Mouse (Mus musculus): ENCODE measurements at regions not wholly inside any gene's neighbourhood (a gene's known extent, or its start where the extent isn't known, plus 50 kb on each side); places are given as distances from the start of the nearest gene placed in this dataset.

DNA sequence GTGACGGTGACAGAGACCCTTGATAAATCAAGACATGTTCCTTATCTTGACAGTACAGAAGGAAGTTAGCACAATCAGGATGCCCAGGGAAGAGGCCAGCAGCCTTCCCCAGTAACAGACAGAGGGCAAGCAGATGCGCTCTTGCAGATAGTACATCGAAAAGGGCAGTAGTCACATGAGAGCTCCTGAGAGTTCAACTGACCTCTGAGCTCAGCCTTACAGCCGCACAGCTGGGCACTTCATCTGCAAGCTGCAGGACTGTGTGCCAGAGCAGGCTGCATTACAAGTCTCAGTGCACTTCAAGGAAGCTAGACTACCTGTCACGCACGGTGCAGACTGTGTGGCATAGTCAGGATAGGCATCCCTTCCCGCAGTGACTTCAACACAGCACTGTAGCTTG lies 67.2 kb upstream of the Hbs1l start:
- Histone ChIP-seq H3K4me1 (ENCODE audit: control insufficient read depth, insufficient read depth, low read length) (no peaks in the 10 kb centered on the region), H3K36me3 (ENCODE audit: control insufficient read depth, insufficient read depth, low read length) (no peaks in the 10 kb centered on the region), H3K4me2 (replicated peaks; ENCODE audit: low read depth, low read length) (no peak overlapping the region), H3K9me3 (ENCODE audit: control insufficient read depth, low read depth, low read length) (no peaks in the 10 kb centered on the region; the same call in 1 of the 2 replicates), H3K27ac (ENCODE audit: low read length) (no peak overlapping the region), H3K9ac (replicated peaks; ENCODE audit: low read depth, low read length) (no peak overlapping the region), H3K4me3 (ENCODE audit: low read depth, low read length) (no peak overlapping the region), H3K27me3 (ENCODE audit: control insufficient read depth, insufficient read depth, low read length) (no peaks in the 10 kb centered on the region)
- ATAC-seq (ENCODE audit: insufficient number of reproducible peaks, insufficient read depth, low FRiP score, low read depth) = peak; percentile 37; the same call in 1 of the 2 replicates
- 73% methylated on average over 7 of the region's 7 CpGs for WGBS

DNA sequence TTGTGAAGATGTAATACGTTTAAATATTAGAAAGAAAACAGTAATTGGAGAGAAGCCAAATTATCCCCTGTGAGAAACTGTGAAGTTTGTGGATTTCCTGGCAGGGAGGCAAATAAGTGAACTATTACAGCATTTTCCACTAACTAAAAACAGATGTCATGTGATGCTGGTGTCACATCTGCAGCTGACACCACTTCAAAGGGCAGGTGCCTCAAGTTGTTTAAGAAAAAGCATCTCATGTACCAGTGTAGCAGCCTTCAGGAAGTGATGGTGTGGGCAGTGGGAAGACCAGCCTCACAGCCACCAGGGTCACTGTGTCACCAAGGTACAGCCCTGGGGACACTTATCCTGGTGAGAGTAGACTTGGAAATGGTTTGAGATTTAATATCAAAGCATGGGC lies 60.6 kb upstream of the Hbs1l start:
- Histone ChIP-seq H3K36me3 (ENCODE audit: control insufficient read depth, insufficient read depth, low read length) (no peaks in the 10 kb centered on the region), H3K27ac (ENCODE audit: low read length) (no peak overlapping the region), H3K27me3 (ENCODE audit: control insufficient read depth, insufficient read depth, low read length) (no peaks in the 10 kb centered on the region), H3K4me2 (replicated peaks; ENCODE audit: low read depth, low read length) (no peak overlapping the region), H3K9ac (replicated peaks; ENCODE audit: low read depth, low read length) (no peak overlapping the region), H3K9me3 (ENCODE audit: control insufficient read depth, low read depth, low read length) (no peaks in the 10 kb centered on the region), H3K4me1 (ENCODE audit: control insufficient read depth, insufficient read depth, low read length) (no peaks in the 10 kb centered on the region), H3K4me3 (ENCODE audit: low read depth, low read length) (no peak overlapping the region)
- no peak for ATAC-seq (ENCODE audit: insufficient number of reproducible peaks, insufficient read depth, low FRiP score, low read depth)
- 55% methylated on average over 1 of the region's 1 CpGs for WGBS

DNA sequence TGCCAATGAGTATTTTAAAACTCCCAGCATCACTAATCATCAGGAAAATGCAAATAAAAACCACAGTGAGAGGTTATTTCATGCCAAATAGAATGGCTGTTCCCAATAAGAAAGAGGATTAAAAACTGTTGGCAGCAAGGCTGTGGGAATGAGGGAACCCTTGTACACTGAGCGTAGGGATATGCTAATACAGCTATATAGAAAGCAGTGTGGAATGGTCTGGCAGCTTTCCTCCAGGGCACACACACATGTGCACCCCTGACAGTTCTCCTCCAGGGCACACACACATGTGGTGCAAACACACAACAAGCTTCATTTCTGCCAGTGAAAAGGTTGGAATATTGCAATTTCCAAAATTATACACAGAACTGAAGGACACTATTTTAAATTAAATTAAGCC lies 58.8 kb upstream of the Hbs1l start:
- Histone ChIP-seq H3K9ac (replicated peaks; ENCODE audit: low read depth, low read length) (no peak overlapping the region), H3K4me1 (ENCODE audit: control insufficient read depth, insufficient read depth, low read length) (no peaks in the 10 kb centered on the region), H3K27me3 (ENCODE audit: control insufficient read depth, insufficient read depth, low read length) (no peaks in the 10 kb centered on the region), H3K4me2 (replicated peaks; ENCODE audit: low read depth, low read length) (no peak overlapping the region), H3K27ac (ENCODE audit: low read length) (no peak overlapping the region), H3K9me3 (ENCODE audit: control insufficient read depth, low read depth, low read length) (no peaks in the 10 kb centered on the region), H3K36me3 (ENCODE audit: control insufficient read depth, insufficient read depth, low read length) (no peaks in the 10 kb centered on the region), H3K4me3 (ENCODE audit: low read depth, low read length) (no peak overlapping the region)
- 86% methylated on average over 1 of the region's 1 CpGs for WGBS
- no peak for ATAC-seq (ENCODE audit: insufficient number of reproducible peaks, insufficient read depth, low FRiP score, low read depth)

DNA sequence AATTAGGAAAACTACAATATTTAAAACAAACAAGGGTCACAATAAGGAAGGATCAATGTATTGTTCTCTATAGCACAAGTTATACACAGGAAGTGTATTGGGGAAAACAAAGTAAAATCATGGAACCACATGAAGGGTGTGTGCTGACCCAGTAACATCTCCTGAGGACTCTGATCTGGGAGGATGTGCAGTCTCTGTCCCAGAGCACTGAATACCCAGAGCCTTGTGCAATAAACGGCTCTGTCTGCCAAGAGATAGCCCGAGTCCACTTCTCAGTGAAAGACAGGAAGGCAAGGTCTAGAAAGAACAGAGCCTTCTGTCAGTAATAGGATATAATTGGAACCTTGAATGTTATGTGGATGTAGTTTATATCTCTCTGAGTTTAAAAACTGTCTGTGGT lies 56.3 kb upstream of the Hbs1l start:
- no peak overlapping the region for H3K9ac ChIP-seq (replicated peaks; ENCODE audit: low read depth, low read length)
- H3K9me3 ChIP-seq (ENCODE audit: control insufficient read depth, low read depth, low read length) = no peaks in the 10 kb centered on the region
- H3K27me3 ChIP-seq (ENCODE audit: control insufficient read depth, insufficient read depth, low read length) = no peaks in the 10 kb centered on the region
- no peaks in the 10 kb centered on the region for H3K36me3 ChIP-seq (ENCODE audit: control insufficient read depth, insufficient read depth, low read length)
- no peak overlapping the region for H3K27ac ChIP-seq (ENCODE audit: low read length)
- no peak overlapping the region for H3K4me3 ChIP-seq (ENCODE audit: low read depth, low read length)
- no peak for ATAC-seq (ENCODE audit: insufficient number of reproducible peaks, insufficient read depth, low FRiP score, low read depth)
- 39% methylated on average over 2 of the region's 2 CpGs for WGBS
- no peak overlapping the region for H3K4me2 ChIP-seq (replicated peaks; ENCODE audit: low read depth, low read length)
- no peaks in the 10 kb centered on the region for H3K4me1 ChIP-seq (ENCODE audit: control insufficient read depth, insufficient read depth, low read length)

- H3K4me3 ChIP-seq (ENCODE audit: low read depth, low read length) = no peak overlapping the region
- no peaks in the 10 kb centered on the region for H3K9me3 ChIP-seq (ENCODE audit: control insufficient read depth, low read depth, low read length)
- 90% methylated on average over 6 of the region's 6 CpGs for WGBS
- no peaks in the 10 kb centered on the region for H3K4me1 ChIP-seq (ENCODE audit: control insufficient read depth, insufficient read depth, low read length)
- no peaks in the 10 kb centered on the region for H3K36me3 ChIP-seq (ENCODE audit: control insufficient read depth, insufficient read depth, low read length)
- H3K27ac ChIP-seq (ENCODE audit: low read length) = no peak overlapping the region
- no peak overlapping the region for H3K4me2 ChIP-seq (replicated peaks; ENCODE audit: low read depth, low read length)
- ATAC-seq (ENCODE audit: insufficient number of reproducible peaks, insufficient read depth, low FRiP score, low read depth) = no peak
- no peak overlapping the region for H3K9ac ChIP-seq (replicated peaks; ENCODE audit: low read depth, low read length)
- no peaks in the 10 kb centered on the region for H3K27me3 ChIP-seq (ENCODE audit: control insufficient read depth, insufficient read depth, low read length)
Measured at GRCm38 (mm10) chr10:21241557-21242222, 54.1 kb upstream of the Hbs1l start.

GRCm38 (mm10) chr10:21242471-21243231 lies 53.1 kb upstream of the Hbs1l start:
- no peaks in the 10 kb centered on the region for H3K36me3 ChIP-seq (ENCODE audit: control insufficient read depth, insufficient read depth, low read length)
- 85% methylated on average over 16 of the region's 16 CpGs for WGBS
- H3K27me3 ChIP-seq (ENCODE audit: control insufficient read depth, insufficient read depth, low read length) = no peaks in the 10 kb centered on the region
- no peaks in the 10 kb centered on the region for H3K9me3 ChIP-seq (ENCODE audit: control insufficient read depth, low read depth, low read length)
- H3K4me2 ChIP-seq (replicated peaks; ENCODE audit: low read depth, low read length) = no peak overlapping the region
- no peak overlapping the region for H3K9ac ChIP-seq (replicated peaks; ENCODE audit: low read depth, low read length)
- ATAC-seq (ENCODE audit: insufficient number of reproducible peaks, insufficient read depth, low FRiP score, low read depth) = no peak
- H3K4me3 ChIP-seq (ENCODE audit: low read depth, low read length) = no peak overlapping the region
- no peak overlapping the region for H3K27ac ChIP-seq (ENCODE audit: low read length)
- H3K4me1 ChIP-seq (ENCODE audit: control insufficient read depth, insufficient read depth, low read length) = no peaks in the 10 kb centered on the region

DNA sequence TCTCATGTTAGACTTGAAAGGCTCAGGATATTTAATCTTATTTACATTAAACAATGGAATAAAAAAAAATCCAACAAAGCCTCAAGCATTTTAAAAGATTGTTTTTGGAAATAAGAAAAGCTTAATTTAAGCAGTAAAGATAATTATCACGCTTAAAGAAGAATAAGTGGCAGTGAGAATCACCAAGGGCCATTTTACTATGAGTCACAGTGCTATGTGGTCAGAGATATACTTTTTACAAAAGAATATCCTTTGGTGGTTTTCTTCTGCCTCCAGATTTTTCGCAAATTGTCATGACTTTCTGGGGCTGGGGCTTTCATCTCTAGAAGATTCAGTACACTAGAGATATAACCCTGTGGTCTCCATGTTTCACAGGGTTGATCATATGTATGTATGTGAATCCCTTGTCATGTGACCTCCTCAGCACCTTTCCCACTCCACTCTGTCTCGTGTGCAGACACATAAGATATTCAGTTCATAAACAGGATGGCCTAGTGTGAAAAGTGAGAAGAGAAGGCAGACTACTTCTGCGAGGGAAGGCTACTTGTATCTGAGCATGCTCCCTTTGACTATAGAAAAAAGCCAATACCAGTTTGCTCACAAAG lies 50.8 kb upstream of the Hbs1l start:
- Histone ChIP-seq H3K4me3 (ENCODE audit: low read depth, low read length) (no peak overlapping the region), H3K36me3 (ENCODE audit: control insufficient read depth, insufficient read depth, low read length) (no peaks in the 10 kb centered on the region), H3K4me2 (replicated peaks; ENCODE audit: low read depth, low read length) (no peak overlapping the region), H3K27me3 (ENCODE audit: control insufficient read depth, insufficient read depth, low read length) (no peaks in the 10 kb centered on the region), H3K9me3 (ENCODE audit: control insufficient read depth, low read depth, low read length) (no peaks in the 10 kb centered on the region), H3K27ac (ENCODE audit: low read length) (no peak overlapping the region), H3K9ac (replicated peaks; ENCODE audit: low read depth, low read length) (no peak overlapping the region), H3K4me1 (ENCODE audit: control insufficient read depth, insufficient read depth, low read length) (no peaks in the 10 kb centered on the region)
- 78% methylated on average over 4 of the region's 4 CpGs for WGBS
- no peak for ATAC-seq (ENCODE audit: insufficient number of reproducible peaks, insufficient read depth, low FRiP score, low read depth)

DNA sequence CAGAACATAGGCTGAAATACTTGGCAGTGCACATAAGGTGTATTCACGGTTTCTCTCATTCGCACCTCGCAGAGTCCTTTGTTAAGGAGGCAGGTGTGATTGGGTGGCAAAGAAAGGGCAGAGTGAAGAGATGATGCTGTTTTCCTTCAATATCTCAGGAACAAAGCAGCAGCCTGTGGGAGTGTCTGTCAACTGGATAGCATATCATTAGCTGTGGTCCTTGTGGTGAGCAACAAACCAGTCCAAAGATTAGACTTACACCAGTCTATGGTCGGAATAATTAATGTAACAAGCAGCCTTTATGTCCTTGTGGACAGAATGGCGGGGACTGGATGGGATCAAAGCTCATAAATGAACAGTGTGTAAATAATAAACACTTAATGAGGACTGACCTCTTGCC lies 50.2 kb upstream of the Hbs1l start:
- Histone ChIP-seq H3K4me3 (ENCODE audit: low read depth, low read length) (no peak overlapping the region), H3K36me3 (ENCODE audit: control insufficient read depth, insufficient read depth, low read length) (no peaks in the 10 kb centered on the region), H3K27me3 (ENCODE audit: control insufficient read depth, insufficient read depth, low read length) (no peaks in the 10 kb centered on the region), H3K27ac (ENCODE audit: low read length) (no peak overlapping the region), H3K9ac (replicated peaks; ENCODE audit: low read depth, low read length) (no peak overlapping the region), H3K4me1 (ENCODE audit: control insufficient read depth, insufficient read depth, low read length) (no peaks in the 10 kb centered on the region), H3K4me2 (replicated peaks; ENCODE audit: low read depth, low read length) (no peak overlapping the region), H3K9me3 (ENCODE audit: control insufficient read depth, low read depth, low read length) (no peaks in the 10 kb centered on the region)
- no peak for ATAC-seq (ENCODE audit: insufficient number of reproducible peaks, insufficient read depth, low FRiP score, low read depth)
- 87% methylated on average over 5 of the region's 5 CpGs for WGBS

Measured in stomach, embryonic 14.5 days (tissue).